Mouse (Mus musculus) kidney, postnatal 25 days (tissue): ENCODE data around the gene Pa2g4.

Experiments
- DNase-seq, 2 experiments: peaks; one replicate each; pipeline ENCODE4 v3.0.0; 2021; ENCODE audit warnings: mixed read lengths in 2 of 2

Pa2g4 gene

GRCm38 (mm10) chr10:128535624-128536265 lies 30.0 kb downstream of the Pa2g4 start:
- no peak for DNase-seq

DNA sequence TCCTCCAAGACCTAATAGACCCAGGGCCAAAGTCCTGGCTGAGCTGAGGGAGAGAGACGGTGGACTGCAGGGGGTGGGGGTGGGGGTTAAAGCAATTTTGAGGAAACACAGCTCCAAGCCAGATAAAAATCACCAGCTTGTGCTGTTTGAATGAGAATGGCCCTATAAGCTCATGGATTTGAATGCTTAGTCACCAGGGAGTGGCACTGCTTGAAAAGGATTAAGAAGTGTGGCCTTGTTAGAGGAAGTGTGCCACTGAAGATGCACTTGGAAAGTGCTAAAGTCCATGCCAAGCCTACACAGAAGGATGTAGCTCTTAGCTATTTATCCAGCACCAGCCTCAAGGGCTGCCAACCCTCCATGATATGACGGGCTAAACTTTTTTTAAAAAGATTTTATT lies 30.6 kb downstream of the Pa2g4 start:
- DNase-seq = no peak

DNA sequence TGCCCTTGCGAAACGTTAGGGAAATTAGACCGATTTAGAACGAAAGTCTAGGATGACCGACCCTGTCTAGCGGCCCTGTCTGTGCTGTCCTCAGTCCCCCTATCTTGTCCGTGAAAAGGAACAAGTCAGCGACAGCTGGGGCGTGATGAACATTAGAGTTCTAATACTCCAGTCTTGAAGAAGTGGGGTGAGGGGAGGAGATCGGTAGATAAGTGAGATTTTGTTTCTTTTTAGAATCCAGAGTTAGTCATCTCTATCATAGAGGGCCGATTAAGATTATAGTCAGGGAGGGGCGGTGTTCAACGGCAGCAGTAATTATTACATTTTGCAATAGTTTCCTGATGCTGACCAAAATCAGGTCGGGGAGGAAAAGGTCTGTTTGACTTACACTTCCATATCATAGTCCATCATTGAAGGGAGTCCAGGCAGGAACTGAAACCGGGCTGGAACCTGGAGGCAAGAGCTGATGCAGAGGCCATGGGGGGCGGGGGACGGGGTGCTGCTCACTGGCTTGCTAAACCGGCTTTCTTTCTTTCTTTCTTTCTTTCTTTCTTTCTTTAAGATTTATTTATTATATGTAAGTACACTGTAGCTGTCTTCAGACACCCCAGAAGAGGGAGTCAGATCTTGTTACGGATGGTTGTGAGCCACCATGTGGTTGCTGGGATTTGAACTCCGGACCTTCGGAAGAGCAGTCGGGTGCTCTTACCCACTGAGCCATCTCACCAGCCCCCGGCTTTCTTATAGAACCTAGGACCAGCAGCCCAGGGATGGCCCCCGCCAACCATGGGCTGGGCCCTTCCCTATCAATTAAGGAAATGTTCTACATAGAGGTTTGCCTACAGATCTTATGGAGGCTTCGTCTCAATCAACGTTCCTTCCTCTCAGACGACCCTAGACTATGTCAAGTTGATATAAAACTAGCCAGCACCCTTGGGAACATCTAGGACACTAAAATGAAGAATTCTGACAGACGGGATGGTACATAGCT lies 39.1 kb downstream of the Pa2g4 start:
- DNase-seq = no peak

- peak; percentile 95 to 99 for DNase-seq
These were observed 40.0 kb downstream of the Pa2g4 start, which contains the start of gene Esyt1 for GRCm38 (mm10) chr10:128525671-128526308. Esyt1 (minus strand) TSS chr10:128525871.

- peak; percentile 54 to 77 for DNase-seq
These were observed 40.8 kb downstream of the Pa2g4 start for GRCm38 (mm10) chr10:128524732-128525662.

GRCm38 (mm10) chr10:128524111-128524731 lies 41.6 kb downstream of the Pa2g4 start:
- DNase-seq = peak in 1 of 2 experiments; percentile 32

- DNase-seq = no peak
These were observed 43.4 kb downstream of the Pa2g4 start for GRCm38 (mm10) chr10:128522351-128522750.

- no peak for DNase-seq
These were observed 45.2 kb downstream of the Pa2g4 start for GRCm38 (mm10) chr10:128520591-128520990.

- DNase-seq = peak; percentile 49 to 67
These were observed 47.0 kb downstream of the Pa2g4 start for GRCm38 (mm10) chr10:128518833-128519232.

DNA sequence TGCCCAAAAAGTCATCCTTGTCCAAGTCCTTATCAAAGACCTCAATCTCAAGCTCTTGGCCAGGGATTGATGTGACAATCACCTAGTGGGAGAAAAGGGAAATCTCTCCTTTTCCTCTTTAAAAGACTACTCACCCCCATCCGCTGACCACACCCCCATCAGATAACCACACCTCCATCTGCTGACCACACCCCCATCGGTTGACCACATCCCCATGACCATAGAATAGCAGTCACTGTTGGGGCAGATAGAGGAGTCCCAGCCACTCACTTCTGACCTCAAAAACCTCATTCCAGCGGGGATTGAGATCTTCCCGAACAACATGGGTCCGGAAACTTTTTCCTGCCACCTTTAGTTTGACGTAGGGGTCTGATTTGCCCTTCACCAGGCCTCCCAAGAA lies 49.1 kb downstream of the Pa2g4 start:
- DNase-seq = peak in 1 of 2 experiments; percentile 39

- peak in 1 of 2 experiments; percentile 46 for DNase-seq
These were observed 49.8 kb downstream of the Pa2g4 start for GRCm38 (mm10) chr10:128516029-128516428.

GRCm38 (mm10) chr10:128515044-128515443 lies 50.7 kb downstream of the Pa2g4 start:
- no peak for DNase-seq

DNA sequence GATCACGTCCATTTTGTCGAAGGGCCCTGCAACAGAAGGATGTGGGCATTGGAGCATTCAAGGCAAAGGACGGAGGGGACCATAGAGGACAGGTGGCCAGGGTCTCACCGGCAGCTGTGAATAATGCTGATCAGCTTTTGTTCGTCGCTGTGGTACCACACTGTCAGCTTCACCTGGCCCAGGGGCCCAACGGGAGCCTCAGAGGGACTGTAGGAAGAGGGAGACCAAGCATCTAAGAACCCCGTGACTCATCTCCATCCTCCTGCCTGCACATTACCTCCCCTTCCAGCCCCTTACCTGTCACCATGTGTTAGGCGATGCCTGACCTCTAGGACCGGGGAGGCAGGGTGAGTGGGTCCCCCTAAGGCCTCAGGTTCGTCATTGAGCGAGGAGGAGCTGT lies 54.0 kb downstream of the Pa2g4 start:
- no peak for DNase-seq

DNA sequence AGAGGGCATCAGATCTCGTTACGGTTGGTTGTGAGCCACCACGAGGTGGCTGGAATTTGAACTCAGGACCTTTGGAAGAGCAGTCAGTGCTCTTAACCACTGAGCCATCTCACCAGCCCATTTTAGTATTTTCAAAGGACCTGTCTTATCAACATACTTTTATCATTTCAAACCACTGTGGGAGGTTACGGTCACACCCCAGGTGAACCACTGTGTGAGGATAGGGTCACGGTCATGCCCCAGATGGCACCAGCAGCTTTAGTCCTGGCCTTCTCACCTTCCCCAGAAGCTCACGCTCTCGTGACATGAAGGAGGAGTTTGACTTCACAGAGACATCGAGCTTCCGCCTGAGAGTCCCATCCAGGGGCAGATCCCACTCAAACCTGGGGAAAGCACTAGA lies 54.6 kb downstream of the Pa2g4 start:
- peak in 1 of 2 experiments; percentile 28 for DNase-seq

DNA sequence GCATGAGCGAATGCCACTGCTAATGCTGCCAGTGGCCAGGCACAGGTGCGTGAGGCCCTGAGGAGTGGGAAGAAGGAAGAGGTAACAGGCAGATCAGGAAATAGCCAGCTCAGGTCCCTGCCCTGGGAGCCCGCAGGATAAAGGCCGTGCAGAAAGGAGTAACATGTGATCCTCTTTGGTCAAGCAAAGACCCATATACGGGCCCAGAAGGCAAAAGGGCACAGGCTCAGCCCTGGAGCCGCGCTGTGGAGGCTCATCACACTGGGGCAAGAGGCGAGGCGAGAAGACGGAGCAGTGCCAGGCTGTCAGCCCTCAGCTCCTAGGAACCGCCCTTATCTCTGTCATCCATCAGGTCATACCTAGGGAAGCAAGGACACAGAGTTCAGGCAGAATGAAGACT lies 55.5 kb downstream of the Pa2g4 start:
- DNase-seq = peak in 1 of 2 experiments; percentile 35

- DNase-seq = no peak
These were observed 56.0 kb downstream of the Pa2g4 start for GRCm38 (mm10) chr10:128509831-128510230.

- peak in 1 of 2 experiments; percentile 28 for DNase-seq
These were observed 56.6 kb downstream of the Pa2g4 start for GRCm38 (mm10) chr10:128509203-128509602.

DNA sequence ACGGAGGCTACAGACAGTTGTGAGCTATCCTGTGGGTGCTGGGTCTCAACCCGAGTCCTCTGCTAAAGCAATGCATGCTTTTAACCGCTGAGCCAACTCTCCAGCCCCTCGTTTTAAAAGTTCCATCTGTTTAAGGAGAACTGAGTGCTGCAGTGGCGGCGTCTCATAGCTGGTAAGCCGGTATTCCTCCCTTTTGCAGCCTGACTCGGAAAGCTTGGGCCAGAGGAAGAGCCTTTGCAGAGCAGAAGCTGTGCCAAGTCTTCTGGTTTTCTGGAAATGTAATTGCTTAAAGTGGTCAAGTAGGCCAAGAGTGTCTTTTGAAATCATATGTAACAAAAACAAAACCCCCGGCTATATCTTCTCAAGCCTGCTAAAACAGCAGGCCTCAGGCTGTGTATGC lies 57.5 kb downstream of the Pa2g4 start:
- DNase-seq = no peak
